Mouse (Mus musculus): Measurements from ENCODE around the gene Tenm2.

Gene Tenm2

DNA sequence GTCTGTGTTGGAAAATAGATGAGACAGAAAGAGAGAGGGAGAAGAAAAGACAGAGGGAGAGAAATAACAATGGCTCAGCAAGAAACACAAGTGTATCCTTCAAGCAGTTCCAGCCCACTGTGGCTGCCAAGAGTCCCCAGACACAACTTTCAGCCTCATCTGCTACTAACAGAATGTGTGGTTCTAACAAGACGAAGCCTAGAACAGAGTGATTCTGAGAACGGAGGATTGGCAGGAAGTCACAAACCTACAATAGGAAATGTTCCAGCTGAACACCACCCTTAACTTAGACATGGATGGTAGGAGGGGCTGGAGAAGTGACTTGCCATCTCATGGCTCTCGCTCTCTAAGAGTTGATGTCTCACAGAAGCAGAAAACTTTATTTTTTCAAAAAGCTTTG, 894.0 kb downstream of the Tenm2 start:
- DNase-seq = no peak

DNA sequence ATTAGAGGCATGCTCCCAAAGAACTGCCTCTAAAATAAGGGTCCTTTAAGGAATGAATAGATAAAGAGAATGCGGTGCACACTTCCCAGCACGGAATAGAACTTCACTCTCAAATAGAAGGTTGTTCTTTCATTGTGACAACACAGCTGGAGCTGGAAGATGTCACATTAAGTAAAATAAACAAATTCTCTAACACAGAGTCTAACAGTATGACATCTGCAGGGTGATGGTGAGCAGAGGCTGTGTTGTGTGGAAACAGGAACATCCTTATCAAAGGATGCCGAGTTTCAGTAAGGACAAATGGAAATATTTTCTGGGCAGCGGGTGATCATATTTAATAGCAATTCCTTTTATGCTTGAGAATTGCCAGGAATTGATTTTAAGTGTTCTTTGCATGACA, 897.3 kb downstream of the Tenm2 start:
- DNase-seq = no peak

DNA sequence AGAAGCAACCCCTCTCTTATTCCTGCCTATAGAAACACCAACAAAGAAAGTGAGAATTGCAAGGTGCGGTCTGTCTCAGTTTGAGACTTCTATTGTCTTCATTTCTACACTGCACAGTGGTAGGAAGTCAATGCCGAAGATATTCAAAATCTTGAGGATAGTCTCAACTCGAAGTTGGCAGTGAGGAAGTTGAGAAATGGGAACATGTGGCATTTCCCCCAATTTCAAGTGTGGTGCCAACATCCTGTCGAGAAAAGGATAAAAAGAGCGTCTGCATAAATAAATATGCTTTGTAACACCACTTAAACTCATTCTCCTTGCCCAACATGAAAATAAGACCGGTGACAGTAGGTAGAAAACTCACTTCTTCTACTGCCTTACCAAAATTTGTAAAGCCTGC, 898.7 kb downstream of the Tenm2 start:
- DNase-seq = no peak

DNA sequence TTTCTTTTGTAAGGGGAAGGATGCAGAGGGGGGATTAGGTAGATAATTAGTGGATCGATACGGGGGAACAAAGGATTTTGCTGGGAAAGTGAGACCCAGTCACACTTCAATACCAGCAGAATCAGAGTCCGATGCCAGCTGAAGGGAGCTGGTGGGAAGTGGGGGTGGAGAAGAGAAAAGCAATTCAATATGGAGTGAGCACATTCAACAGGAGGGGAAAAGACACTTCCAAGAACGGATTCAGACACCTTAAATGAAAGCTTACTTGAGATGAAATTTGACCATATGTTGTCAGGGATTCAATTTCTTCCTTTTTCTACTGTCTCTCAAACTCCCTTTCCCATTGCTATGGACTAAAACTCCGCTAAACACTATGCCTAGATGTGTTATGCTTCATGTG, 900.6 kb downstream of the Tenm2 start:
- no peak for DNase-seq

DNA sequence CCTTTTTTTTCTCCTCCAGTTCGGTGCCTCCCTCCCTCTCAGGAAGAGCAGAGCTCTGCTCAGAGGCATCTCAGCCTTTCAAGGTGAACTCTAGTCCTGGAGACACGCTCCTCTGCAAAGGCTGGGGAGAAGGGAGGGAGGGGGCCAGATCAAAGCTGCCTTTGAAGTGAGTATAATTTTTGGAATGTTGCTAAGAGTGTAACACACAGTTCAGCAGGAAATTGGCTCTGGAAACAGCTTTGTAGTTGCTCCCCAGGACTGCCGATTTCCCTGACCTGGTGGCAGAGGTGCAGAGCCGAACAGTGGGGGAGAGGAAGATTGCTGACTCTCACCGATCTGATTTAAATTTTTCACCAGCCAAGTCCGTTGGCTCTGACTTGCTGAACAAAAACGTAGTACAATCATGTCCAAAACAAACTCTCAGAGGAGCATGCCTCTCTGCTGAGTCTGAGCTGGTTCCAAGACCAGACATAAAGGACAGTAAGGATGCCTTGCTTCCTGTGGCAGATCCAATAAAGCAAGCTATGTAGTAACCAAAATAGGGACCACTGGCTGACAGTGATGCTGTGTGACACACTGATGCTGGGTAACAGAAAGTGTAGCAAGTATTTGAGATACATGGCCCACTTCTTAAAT, 901.5 kb downstream of the Tenm2 start:
- DNase-seq = peak; percentile 8

DNA sequence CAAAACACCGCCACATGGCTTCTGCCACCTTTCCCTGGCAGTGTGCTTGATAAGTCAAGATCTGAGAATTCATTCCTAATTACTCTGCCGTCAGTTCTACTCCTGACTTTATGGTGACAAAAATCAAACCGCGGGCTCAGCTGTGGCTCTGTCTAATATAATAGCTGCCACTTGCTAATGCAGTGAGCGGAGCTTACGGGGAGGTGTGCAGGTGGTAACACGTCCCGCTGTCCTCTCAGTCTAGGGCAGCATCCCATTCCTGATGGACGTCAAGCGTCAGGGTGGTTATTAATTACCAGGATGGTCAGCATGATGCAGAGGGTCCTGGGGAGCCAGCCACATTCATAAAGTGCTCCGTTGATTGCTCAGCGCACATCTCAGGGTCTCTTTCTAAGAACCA, 903.5 kb downstream of the Tenm2 start:
- no peak for DNase-seq

DNA sequence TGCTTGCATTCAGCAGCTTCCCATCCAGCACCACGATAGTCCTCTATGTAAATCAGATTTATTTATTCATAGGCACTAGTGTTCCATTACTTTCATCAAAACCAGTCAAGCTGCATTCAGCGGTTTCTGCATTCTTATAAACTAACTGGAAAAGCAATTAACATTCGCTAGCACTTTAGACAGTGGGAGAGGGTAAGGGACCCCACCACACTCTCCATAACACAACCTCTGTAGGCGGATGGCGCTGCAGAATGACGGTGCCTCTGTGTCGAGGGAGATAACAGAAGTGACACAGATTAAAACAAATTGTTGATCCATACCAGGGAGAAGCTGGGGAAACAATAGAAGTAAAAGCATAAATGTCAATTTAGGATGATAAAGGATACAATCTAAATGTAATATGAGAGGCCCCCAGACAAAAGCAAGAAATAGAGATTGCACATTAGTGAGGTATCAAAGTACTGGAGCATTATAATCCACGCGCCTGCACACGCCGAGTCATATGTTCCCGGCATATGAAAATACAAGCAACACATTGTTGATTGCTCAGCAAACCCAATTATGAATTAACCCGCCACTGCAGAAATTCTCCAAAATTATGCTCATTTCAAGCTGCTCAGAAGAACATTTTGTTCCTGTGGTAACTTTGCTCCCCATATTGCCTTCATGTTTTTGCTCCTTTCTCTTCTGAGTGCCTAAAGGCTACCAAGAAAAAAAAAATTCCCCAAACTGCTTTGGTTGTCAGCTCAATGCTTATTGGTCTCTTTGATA, 904.2 kb downstream of the Tenm2 start:
- DNase-seq = no peak

DNA sequence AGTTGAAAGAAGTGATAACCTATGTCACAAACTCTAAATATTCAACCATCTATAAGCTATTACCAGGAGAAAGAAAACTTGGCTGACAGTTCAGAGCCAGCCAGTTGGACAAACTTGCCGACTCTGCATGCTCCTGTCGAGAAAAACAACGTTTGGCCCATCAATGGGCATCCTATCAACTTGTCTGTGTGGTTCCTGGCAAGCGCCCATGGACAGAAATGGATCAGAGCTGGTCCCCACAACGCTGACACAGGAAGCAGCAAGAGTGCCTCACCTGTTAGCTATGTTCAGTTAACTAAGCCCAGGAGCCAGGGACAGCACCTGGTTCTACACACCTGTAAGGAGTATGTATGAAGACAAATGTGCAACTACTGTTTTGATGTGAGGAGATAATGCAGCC, 908.5 kb downstream of the Tenm2 start:
- peak; percentile 68 to 73 for DNase-seq

DNA sequence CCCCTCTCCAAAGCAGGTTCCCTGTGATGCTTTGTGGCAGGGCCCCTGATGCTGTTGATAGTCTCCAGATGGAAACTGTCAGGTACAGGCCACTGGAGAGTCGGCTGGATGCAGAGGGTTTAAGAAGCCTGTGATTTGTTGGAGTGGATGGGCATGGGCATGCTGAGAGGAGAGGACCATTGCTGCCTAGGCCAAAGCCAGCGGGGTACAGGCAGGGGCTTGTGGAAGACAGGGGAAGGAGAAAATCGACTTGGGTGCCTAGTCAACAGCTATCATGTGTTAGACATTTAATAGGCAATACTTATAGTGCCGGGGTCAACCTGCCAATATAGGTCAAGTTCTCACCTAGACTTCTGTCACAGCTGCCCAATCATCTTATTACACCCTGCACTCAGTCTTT, 926.4 kb downstream of the Tenm2 start:
- DNase-seq = no peak

DNA sequence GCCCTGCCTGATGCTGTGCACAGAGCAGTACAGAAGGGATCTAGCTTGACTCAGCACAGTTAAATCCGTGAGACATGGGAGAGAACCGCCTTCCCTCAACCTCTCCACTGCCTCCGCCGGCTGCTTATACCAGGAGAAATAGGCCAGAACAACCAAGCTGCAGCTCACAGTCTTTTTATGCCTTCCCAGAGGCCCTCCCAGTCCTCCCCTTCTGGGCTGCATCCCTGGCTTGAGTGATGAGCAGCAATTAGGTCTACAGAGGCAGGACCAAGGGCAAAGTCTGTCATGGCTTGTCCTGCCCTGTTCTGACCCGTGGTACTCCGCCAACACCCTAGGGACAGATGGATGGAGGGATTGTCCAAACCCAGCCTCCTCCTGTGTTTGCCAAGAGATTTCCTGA, 928.5 kb downstream of the Tenm2 start:
- peak; percentile 12 to 25 for DNase-seq

DNA sequence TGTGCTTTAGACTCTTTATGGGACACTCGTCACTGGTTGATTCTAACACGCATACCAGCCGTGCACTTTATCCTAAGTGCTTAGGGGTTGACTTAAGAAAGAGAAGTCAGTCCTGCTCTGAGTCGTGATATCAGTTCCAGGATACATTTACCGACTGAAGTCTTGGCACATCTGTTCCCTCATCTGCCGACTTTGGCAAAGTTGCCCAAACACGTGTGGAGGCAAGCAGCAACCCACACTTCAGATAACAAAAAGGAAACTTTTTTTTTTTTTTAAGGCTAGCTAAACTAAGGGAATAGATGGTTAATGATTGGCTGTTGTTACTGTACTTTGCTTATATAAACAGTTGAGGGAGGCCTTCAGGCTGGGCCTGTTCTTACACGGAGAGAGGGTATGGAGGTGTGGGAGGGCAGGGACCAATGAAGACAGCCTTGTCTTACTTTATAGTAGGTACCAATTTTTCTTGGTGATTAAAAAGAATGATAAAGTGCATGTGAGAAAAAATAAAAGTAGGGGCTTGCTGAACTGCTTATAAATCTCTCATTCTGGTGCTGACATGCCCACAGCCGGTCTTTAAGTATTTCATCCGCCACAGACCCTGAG, 930.3 kb downstream of the Tenm2 start:
- DNase-seq = no peak

DNA sequence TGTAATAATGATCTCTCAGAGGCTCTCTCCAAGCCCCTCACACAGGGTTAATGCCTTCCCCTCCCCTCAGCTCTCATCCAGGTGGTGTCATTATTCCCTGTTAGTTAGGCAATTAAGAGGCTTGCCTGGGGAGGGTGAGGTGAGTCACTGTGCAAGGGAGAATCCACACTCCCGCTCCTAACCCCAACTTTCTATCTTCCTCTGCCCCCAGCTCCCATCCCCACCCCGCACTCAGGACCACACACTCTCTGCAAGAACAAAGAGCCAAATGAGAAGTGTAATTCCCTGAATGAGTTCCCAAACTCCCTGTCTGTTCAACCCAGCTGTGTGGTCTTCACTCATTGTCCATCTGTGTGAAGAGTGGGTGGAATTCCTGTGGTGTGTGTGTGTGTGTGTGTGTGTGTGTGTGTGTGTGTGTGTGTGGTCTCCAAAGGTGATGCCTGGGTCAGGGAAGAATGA, 932.8 kb downstream of the Tenm2 start:
- no peak for DNase-seq

DNA sequence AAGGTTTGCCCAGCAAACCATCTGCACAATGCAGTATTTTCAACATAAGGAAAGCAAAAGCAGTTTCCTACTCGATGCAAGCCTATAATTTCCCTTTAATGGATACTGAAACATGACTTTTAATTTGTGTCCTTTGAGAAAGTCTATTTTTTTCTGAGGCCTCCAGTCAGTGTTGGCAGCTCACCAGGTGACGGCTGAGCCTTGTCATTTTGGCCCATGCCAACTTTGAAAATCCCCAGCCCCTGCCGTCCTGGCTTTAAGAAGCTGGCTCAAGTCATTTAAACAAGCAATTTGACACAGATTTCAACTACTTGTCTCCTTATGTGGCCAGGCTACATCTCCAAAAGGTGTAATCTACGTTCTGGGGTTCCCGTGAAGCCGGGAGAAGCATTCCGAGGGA, 933.7 kb downstream of the Tenm2 start:
- peak; percentile 20 to 21 for DNase-seq

DNA sequence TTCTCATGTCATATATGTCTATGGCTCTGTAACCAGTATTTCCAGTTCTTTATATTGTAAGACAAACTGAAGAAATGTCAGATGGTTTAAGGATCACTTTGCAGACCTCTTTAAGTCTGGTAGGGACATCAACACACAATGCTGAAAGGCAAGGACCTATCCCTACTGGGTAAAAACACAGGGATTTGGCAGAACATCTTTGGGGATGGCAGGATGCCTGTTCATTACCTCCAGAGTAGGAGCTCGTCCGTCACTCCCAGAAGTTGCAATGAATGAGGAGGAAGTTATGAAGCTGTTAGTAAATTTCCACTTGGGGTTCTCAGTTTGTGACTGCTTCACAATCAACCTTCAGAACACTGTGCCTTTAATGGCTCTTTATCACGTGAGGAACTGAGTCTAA, 939.2 kb downstream of the Tenm2 start:
- no peak for DNase-seq

DNA sequence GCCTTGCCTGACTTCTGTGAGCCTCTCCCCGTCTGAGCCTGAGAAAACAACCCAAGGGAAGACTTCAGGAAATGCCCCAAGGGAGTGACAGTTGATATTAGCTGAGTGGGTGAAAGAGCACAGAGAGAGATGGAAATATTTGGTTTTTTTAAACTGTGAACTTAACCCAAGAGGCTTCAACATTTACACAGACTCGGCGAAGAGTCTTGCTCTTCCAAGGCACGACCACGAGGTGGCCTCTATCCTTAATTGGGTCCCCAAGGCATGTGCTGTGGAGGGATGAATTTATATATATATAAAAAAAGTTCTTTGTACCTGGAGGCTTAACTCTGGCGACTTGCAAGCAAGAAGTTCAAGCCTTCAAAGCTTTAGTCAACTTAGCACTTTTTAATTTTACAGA, 943.6 kb downstream of the Tenm2 start:
- no peak for DNase-seq

DNA sequence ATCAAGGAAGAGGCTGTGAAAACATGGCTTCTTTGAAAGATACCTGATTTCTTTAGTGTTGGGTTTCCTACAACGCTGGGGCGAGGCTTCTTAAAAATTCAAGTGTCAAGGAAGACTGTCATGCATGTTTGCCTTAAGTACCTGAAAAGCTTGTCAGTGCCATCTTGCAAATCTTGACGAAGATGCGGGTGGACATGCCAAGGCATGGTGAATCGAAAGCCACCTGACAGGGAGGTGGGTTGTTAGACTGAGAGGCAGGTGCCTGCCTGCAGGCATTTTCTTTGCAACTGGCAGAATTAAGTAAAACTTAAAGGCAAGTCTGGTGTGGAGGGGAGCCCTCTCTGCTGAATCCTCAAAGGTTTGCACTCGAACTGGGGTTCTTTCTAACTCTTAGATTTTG, 949.5 kb downstream of the Tenm2 start:
- DNase-seq = no peak

DNA sequence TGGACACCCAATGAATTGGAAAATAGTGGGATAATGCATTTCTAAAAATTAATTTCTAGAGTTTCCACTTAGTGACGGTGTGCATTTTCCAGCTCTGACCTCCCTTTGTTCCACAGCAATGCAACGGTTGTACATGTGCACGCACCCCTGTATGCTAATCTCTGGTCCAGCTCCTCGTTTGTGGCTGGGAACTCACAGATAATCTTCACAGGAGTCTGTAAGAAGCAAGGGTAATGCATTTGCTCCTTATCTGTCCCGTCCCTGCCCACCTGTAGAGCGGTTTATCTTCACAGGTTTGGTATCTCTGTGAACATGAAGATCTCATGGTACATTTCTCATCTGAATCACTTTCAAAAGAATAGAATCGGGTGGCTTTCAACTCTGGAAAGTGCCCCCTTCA, 955.2 kb downstream of the Tenm2 start:
- DNase-seq = no peak

DNA sequence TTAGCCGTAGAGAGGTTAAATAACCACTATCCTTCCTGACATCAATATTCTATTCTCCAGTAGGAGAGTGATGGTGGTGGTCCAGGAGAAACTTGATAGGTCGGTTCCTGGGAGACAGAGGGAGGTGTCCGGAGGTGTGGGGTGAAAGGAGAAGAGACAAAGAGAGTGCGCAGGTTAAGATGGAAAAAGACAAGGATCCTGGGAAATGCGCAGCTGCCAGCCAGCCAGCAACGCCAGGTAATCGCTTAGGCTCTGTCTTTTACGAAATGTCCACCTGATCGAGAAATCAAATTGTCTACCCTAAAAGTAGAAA, 957.9 kb downstream of the Tenm2 start:
- no peak for DNase-seq

DNA sequence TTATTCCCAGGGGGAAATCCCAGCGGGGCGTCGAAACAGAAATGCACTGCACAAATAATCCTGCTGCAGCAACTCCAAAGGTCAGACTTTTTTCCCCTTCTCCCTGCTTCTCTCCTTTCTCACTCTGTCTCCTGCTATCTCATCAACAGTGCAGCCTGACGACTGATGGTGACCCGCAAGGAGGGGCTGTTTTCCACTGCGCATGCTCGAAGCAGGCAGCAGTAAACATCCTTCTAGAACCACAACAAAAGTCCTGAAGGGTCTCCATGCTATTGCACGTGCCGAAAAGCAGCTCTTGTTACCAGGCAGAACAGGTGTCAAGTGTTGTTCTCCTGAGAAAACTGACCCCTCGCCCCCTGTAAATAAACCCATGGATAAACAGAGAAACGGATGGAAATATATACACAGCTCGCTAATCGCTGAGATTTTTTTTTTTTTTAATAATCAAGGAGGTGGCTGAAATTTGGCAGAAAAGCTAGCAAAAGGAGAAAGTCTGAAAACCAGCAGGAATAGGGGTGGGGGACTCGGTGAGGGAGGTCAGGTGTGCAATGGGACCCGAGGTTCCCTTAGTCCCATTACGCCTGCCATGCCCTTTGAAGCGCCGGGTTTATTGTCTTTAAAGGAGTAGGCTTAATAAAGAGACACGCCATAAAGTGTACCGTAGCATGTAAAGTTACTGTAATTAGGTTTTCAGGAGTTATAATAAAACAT, 958.4 kb downstream of the Tenm2 start:
- no peak for DNase-seq

DNA sequence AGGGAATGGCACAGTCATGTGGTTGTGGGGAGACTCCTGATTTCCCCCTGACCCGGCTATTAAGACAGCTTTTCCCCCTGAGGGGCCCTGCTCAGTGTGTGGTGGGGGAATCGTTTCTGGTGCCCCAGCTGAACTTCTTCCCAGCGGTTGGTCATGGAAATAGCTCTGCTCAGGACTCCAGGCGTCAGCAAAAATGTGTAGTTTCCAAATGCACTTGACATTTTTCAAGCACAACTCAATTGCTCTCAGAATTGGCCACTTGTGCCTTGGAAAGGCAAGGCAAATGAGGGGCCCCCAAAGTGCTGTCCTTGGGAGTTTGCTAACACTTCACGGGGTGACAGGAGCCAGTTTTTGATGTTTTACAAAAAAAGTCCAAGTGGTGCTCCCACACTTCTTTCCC, 959.7 kb downstream of the Tenm2 start:
- DNase-seq = no peak

DNA sequence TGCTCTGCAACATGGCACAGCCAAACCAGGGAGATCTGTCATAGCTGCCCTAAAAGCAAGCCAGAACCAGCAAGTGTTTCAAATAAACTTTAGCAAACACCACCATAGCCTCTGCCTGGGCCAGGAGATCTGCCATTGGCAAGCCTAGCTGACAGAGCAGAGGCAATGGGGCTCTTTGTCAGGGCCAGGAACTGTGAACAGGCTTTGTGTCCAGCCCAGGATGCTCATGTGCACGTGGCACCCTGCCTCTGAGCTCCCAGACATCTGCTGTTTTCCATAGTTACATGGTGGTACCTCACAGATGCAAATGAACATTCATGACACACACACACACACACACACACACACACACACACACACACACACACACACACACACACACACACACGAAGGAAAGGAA, 963.6 kb downstream of the Tenm2 start:
- DNase-seq = no peak

DNA sequence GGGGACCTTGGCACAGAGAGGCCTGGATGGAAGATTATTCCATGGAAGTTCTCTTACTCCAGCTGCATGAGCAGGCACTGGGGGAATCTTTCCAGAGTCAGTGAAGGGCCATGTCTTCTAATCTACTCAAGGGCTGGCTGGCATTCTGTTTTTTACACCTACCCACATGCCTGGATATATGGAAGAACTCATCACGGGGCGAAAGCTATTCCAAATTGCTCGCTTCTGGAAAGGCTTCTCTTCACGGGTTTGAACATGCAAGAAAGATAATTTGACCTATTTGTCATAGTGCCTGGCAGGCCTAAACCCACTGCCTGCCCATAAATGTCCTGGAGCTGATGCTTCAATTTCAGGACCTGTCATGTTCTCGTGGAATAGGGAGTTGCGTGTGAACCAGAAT, 965.8 kb downstream of the Tenm2 start:
- DNase-seq = no peak

DNA sequence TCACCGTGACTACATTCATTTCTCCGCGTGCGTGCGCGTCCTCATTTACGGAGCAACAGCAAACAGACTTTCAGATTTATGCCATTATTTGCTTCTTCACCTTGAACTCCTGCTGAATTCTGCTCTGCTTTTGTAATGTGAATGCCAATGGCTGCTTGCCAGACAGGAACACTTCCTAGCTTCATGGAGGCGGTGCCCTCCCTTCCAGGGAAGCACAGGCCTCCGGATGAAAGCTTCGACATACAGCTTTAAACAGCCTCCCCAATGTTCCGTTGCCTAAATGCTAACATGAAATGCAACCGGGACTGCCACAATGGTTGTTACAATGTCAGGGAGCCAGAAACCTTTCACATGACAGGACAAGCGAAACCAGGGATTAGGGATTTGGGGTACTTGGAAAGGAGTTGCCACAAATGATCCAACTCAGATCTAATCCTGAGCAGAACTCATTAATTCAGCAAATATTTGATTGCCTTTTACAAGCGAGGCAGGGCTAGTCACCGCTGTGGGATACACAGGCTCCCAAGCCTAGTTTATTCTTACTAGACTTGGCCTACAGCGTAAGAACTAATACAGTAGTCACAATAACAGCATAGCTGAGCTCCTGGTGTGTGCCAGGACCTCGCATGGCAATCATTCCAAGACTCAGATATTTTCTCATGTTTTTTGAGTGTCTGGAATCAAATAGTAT, 970.8 kb downstream of the Tenm2 start:
- DNase-seq = peak; percentile 34 to 37
